Mouse (Mus musculus) olfactory bulb, adult 2 months (tissue): ENCODE measurements at regions not wholly inside any gene's neighbourhood (a gene's known extent, or its start where the extent isn't known, plus 50 kb on each side); places are given as distances from the start of the nearest gene placed in this dataset.

Source experiments
- H3K27ac ChIP-seq: fragments of 200-500 bp; 2 replicates; pipeline ENCODE4 v1.5.1; 2012; ENCODE audit warnings: low read depth, low read length; ENCODE audit not compliant: insufficient read depth
- H3K4me1 ChIP-seq: fragments of 200-500 bp; 2 replicates; pipeline ENCODE4 v1.6.1; 2012; ENCODE audit warnings: low read length; ENCODE audit not compliant: control insufficient read depth, insufficient read depth
- H3K4me3 ChIP-seq: fragments of 200-500 bp; 2 replicates; pipeline ENCODE4 v1.5.1; 2012; ENCODE audit warnings: mild to moderate bottlenecking, low read depth, low read length, moderate library complexity; ENCODE audit not compliant: insufficient read depth
- CTCF ChIP-seq: fragments of 200-500 bp; IDR thresholded peaks from 2 replicates; pipeline ENCODE4 v1.5.1; 2012; ENCODE audit warnings: low read depth, mild to moderate bottlenecking, low read length, moderate library complexity; ENCODE audit not compliant: insufficient read depth
- POLR2A ChIP-seq: fragments of 200-500 bp; IDR thresholded peaks from 2 replicates; pipeline ENCODE4 v1.6.1; 2012; ENCODE audit warnings: mild to moderate bottlenecking, low read depth, low read length, moderate library complexity; ENCODE audit not compliant: insufficient read depth
- WGBS: fragments of 180-500 bp; shearing (Covaris S2); methylation state at CpG from one replicate; pipeline ENCODE4 v1.1.7; 2018; 5-methylcytosine and 5-hydroxymethylcytosine counted together

DNA sequence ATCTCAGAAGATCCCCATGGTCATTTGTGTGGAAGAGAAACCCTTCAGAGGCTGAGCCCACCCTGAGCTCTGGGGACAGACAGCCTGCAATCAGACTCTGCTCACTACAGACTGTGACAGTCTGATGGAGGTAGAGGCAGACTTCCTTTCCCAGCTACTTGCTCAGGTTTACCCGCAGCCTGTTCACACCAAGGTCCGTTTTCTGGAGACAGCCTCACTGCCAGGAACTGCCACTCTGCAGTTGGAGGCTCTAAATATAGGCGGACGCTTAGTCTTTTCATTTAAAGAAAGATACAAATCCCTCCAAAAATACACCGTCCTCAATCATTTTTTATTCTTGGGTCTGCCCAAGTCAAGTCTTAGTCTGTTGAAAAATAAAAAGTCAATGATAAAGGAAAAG is 135.6 kb downstream of the Abhd5 start:
- no peak overlapping the region for H3K4me3 ChIP-seq
- no peak overlapping the region for H3K27ac ChIP-seq
- TF ChIP-seq CTCF: no peak
- TF ChIP-seq POLR2A: no peak
- WGBS: 97% methylated on average over 5 of the region's 5 CpGs
- H3K4me1 ChIP-seq: no peaks in the 10 kb centered on the region

DNA sequence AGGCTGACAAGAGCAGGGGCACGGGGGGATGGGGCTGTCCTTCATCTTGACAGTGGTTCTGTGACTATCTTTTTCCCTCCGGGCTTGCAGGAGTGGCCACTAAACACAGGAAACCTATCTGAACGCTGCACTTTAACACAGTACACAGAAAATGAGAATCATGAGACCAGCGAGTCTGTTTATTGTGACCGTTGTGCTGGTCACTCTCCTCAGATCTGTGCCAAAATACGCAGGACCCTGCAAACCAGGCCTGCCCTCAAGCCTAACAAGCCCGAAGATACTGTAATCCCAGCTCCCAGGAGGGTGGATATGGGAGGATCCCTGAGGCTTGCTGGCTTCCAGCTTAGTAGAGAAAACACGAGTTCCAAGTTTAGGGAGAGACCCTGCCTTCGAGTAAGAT is 143.3 kb downstream of the Abhd5 start:
- TF ChIP-seq CTCF (no peak), POLR2A (no peak)
- 81% methylated on average over 9 of the region's 9 CpGs for WGBS
- Histone ChIP-seq H3K4me1 (no peaks in the 10 kb centered on the region), H3K27ac (no peak overlapping the region), H3K4me3 (no peak overlapping the region)

DNA sequence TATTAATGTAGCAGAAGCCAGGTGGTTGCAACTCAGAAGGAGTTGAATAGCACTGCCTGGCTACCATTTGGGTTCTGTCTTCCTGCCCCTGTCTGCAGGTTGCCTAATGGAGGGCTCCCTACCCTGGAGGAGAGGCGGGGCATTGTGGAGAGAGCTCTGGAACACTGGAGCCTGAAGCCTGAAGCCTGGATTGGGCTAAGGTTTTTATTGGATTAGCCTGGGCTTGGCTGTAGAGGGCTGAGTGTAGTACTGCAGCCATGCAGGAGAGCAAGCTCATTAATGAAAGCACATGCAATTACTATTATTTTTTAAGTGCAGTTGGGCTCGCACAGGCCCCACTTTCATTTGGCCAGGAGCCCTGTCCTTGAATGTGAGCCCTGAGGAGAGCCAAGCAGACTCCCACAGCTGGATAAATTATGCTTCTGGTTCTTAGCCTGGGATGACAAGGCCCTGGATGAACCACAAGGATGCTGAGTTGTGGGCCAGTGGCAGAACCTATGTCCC is 145.1 kb downstream of the Abhd5 start:
- Histone ChIP-seq H3K4me3 (no peak overlapping the region), H3K27ac (no peak overlapping the region), H3K4me1 (no peaks in the 10 kb centered on the region)
- WGBS: 84% methylated on average over 2 of the region's 2 CpGs
- TF ChIP-seq CTCF (no peak), POLR2A (no peak)

DNA sequence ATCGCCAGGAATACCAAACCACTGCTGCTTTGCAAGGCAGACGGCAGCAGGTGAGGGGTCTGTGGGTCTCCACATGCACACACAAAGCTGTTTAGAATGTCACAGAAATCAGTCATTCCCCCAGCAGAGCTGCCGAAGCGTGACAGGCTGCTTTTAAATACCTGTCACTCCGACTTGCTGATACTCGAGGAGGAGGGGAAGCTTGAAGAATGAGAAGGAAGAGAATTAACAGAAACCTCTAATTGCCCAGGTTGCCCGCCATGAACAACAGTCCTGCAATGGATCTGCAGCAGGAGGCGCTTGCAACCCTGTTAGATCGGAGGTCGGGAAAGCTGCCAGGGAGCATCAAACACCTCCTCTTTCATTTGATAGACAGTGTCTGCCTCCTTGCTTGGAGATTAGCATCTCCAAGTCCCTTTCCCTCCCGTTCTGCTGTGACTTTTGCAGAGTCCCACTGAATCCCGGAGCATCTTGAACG is 150.5 kb downstream of the Abhd5 start:
- Histone ChIP-seq H3K27ac (no peak overlapping the region), H3K4me1 (no peaks in the 10 kb centered on the region), H3K4me3 (no peak overlapping the region)
- TF ChIP-seq CTCF (no peak), POLR2A (no peak)
- WGBS: 56% methylated on average over 13 of the region's 13 CpGs

DNA sequence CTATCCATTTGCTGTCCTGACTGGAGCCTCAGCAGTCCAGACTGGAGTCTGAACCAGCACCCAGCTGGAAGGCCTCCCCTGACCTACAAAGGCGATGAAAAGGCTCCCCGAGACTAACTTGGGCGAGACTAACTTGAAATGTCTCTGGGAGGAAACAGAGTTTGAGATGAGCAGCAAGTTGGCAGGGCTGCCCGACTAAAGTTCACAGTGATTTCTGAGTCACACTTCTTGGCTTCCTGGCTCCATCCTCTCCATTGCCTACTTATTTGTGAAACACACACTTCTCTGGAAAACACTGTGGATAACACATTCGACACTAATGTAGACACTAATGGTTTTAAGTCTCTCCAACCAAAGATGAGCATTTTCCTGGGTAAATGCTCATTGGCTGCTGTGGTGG is 170.2 kb downstream of the Abhd5 start:
- no peak overlapping the region for H3K4me3 ChIP-seq
- WGBS: 22% methylated on average over 5 of the region's 5 CpGs
- TF ChIP-seq CTCF: no peak
- no peak for TF ChIP-seq POLR2A

DNA sequence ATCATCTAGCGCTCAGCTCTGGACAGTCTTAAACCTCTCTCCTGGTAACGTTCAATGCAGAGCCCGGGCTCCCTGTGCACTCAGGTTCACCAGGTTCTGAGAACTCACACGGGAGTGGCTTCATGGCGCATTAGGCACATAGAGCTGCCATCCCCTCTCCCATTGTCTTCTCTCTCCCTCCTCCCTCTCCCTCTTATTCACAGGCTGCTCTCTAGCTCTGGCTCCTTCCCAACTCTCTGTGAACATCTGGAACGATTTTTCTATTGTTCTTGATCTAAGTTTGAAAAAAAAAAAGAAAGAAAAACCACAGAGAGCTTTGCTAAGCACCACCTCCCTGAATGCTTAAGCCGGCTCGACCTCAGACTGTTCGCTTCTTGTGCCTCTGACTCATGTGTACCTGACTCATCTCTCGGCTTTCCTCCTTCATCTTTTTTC is 174.2 kb downstream of the Abhd5 start:
- no peak for TF ChIP-seq CTCF
- no peak for TF ChIP-seq POLR2A
- 14% methylated on average over 10 of the region's 10 CpGs for WGBS
- H3K27ac ChIP-seq: peak overlapping the region; percentile 82
- peaks cover 27% of the 10 kb centered on the region for H3K4me1 ChIP-seq
- H3K4me3 ChIP-seq: no peak overlapping the region

More for the DNA sequence above, 170.2 kb downstream of the Abhd5 start:
- Histone ChIP-seq H3K27ac (no peak overlapping the region), H3K4me1 (peaks cover 16% of the 10 kb centered on the region)

DNA sequence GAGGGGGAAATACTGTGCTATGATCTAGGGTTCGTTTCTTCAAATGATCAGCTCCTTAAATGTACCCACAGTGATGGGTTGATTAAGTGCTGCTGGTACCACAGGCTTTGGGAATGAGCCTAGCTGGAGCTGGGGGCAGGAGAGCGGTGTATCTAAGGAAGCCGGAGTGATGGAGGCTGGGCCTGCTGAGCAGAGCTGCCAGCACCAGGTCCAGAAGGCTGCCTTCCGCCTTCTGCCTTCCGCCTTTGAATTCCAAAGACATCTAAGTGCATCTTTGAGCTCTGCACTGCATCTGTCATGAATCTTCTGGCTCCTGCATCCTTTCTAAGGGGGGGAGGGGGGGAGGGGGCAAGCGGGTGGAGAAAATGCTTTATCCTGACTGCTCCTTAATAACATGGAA is 176.9 kb downstream of the Abhd5 start:
- TF ChIP-seq CTCF: no peak
- Histone ChIP-seq H3K4me1 (peaks cover 19% of the 10 kb centered on the region), H3K27ac (no peak overlapping the region), H3K4me3 (no peak overlapping the region)
- 24% methylated on average over 6 of the region's 6 CpGs for WGBS

DNA sequence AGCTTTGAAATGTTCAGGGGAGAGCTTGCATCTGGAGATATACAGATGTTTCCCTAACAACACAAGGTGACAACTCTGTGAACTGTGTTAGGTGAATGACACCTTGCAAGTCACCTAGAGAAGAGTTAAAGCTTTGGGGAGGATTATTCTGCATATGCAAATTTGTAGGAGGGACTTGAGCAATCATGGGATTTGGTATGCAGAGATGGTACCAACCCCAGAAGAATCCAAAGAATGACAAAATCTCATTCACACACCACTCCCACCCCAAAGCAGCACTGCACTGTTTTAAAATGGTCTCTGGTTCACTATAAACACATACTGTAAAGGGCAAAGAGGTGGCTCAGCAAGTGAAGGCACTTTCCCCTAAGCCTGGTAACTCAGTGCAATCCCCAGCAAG is 178.3 kb downstream of the Abhd5 start:
- Histone ChIP-seq H3K4me1 (peaks cover 26% of the 10 kb centered on the region), H3K27ac (no peak overlapping the region), H3K4me3 (no peak overlapping the region)
- no peak for TF ChIP-seq POLR2A

DNA sequence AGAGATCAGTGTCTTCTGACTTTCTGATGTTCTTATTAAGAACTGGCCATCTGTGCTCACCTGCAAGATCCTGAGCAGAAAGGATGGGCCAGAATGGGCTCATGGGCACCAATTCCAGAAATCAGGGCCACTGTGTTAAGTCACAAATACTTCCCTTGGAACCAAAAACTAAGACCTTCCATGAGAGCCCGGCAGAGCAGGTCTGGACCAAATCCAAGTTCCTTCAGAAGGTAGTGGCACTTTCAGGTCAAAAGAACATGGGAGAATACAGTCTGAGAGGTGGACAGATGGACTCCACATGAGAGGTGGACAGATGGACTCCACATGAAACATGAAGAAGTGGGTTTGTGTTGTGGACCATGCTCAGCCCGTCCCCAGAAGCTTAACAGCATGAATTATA is 180.4 kb downstream of the Abhd5 start:
- Histone ChIP-seq H3K4me3 (no peak overlapping the region), H3K27ac (no peak overlapping the region), H3K4me1 (peaks cover 20% of the 10 kb centered on the region)
- TF ChIP-seq CTCF (no peak), POLR2A (no peak)
- 75% methylated on average over 2 of the region's 2 CpGs for WGBS
